Mouse (Mus musculus) mouse embryonic stem cell (cell line): ENCODE measurements around the gene Mal.
"Not testable (repeated sequence)": the region's sequence is repeated elsewhere in the genome, so short reads cannot be mapped to it uniquely, and the experiment has no call there.

Experiments used
- in situ Hi-C, 2 experiments: fragments of 300-500 bp; cut with MboI; formaldehyde crosslinking; loops; 1 replicate in 1 of 2; 3 replicates in 1 of 2; pipeline ENCODE4 v1.14.3; 2019 to 2020; ENCODE audit warnings: low sequenced_read_pairs in 2 of 2, low pct_unique_long_range_greater_than_20kb in 1 of 2, mixed read lengths in 1 of 2; ENCODE audit not compliant: unreplicated experiment in 1 of 2

Mal gene

GRCm38 (mm10) chr2:127627990-127628570, 28.4 kb downstream of the Mal start:
- in situ Hi-C loops: no loop called here

GRCm38 (mm10) chr2:127627354-127627753, 29.1 kb downstream of the Mal start:
- in situ Hi-C loops: no loop called here

- in situ Hi-C loops: no loop called here
Measured at GRCm38 (mm10) chr2:127625659-127626058, 30.8 kb downstream of the Mal start.

GRCm38 (mm10) chr2:127624786-127625185, 31.7 kb downstream of the Mal start:
- in situ Hi-C loops: no loop called here

- in situ Hi-C loops: no loop called here
Measured at GRCm38 (mm10) chr2:127622065-127622464, 34.4 kb downstream of the Mal start.

- in situ Hi-C loops: no loop called here
Measured at GRCm38 (mm10) chr2:127619311-127619710, 37.2 kb downstream of the Mal start.

GRCm38 (mm10) chr2:127612288-127612687, 44.2 kb downstream of the Mal start:
- in situ Hi-C loops: no loop called here

- in situ Hi-C loops: no loop called here
Measured at GRCm38 (mm10) chr2:127611386-127611785, 45.1 kb downstream of the Mal start.

GRCm38 (mm10) chr2:127608986-127609385, 47.5 kb downstream of the Mal start:
- in situ Hi-C loops: no loop called here

- in situ Hi-C loops: no loop called here
Measured at GRCm38 (mm10) chr2:127608234-127608633, 48.3 kb downstream of the Mal start.

- in situ Hi-C loops: no loop called here
Measured at GRCm38 (mm10) chr2:127605203-127605602, 51.3 kb downstream of the Mal start.

- in situ Hi-C loops: not testable (repeated sequence)
Measured at GRCm38 (mm10) chr2:127603383-127603782, 53.1 kb downstream of the Mal start.

- in situ Hi-C loops: no loop called here
Measured at GRCm38 (mm10) chr2:127590840-127591239, 65.7 kb downstream of the Mal start.

GRCm38 (mm10) chr2:127590204-127590603, 66.3 kb downstream of the Mal start:
- in situ Hi-C loops: no loop called here

GRCm38 (mm10) chr2:127588897-127589296, 67.6 kb downstream of the Mal start:
- in situ Hi-C loops: no loop called here

- in situ Hi-C loops: no loop called here
Measured at GRCm38 (mm10) chr2:127587514-127587844, 69.0 kb downstream of the Mal start.

- in situ Hi-C loops: no loop called here
Measured at GRCm38 (mm10) chr2:127586694-127587513, 69.6 kb downstream of the Mal start, which contains the start of the genes Zfp661 and Mrps5. Zfp661 (minus strand) TSS chr2:127587094. Mrps5 (plus strand) TSS chr2:127587222.

GRCm38 (mm10) chr2:127584436-127584858, 72.0 kb downstream of the Mal start:
- in situ Hi-C loops: no loop called here
